Mouse (Mus musculus) liver, adult 2 months (tissue): ENCODE results near the gene Spata21. TPM values are rescaled to one million over a fixed set of nuclear protein-coding genes. Genes with fewer than 3 reads are reported as not detected.
"Not testable (repeated sequence)": the region's sequence is repeated elsewhere in the genome, so short reads cannot be mapped to it uniquely, and the experiment has no call there.

Experiments used
- DNase-seq: peaks from one replicate; pipeline ENCODE4 v3.0.0-alpha.2; 2011; ENCODE audit warnings: low read depth, low spot score; ENCODE audit errors: extremely low read depth
- H3K27ac ChIP-seq: fragments of 200-500 bp; replicated peaks from 2 replicates; pipeline ENCODE4 v1.5.1; 2012; ENCODE audit warnings: low read depth, mild to moderate bottlenecking, control low read depth, inconsistent platforms, low read length; ENCODE audit not compliant: insufficient read depth
- H3K27me3 ChIP-seq: fragments of 200-500 bp; 2 replicates; pipeline ENCODE4 v1.6.1; 2012; ENCODE audit warnings: mild to moderate bottlenecking, moderate library complexity, low read length, inconsistent platforms; ENCODE audit not compliant: control insufficient read depth, insufficient read depth
- H3K36me3 ChIP-seq: fragments of 200-500 bp; 2 replicates; pipeline ENCODE4 v1.6.1; 2012; ENCODE audit warnings: low read length, inconsistent platforms; ENCODE audit not compliant: control insufficient read depth, insufficient read depth
- H3K4me1 ChIP-seq: fragments of 200-500 bp; 2 replicates; pipeline ENCODE4 v1.6.1; 2011; ENCODE audit warnings: low read length; ENCODE audit not compliant: control insufficient read depth, insufficient read depth
- H3K4me3 ChIP-seq: fragments of 200-500 bp; 2 replicates; pipeline ENCODE4 v1.5.1; 2011; ENCODE audit warnings: low read depth, mild to moderate bottlenecking, control low read depth, low read length, moderate library complexity; ENCODE audit not compliant: insufficient read depth
- H3K79me2 ChIP-seq: fragments of 200-500 bp; 2 replicates; pipeline ENCODE4 v1.6.1; 2012; ENCODE audit warnings: inconsistent platforms, mild to moderate bottlenecking, low read length, moderate library complexity; ENCODE audit not compliant: control insufficient read depth, insufficient read depth
- H3K9ac ChIP-seq: fragments of 200-500 bp; 2 replicates; pipeline ENCODE4 v1.6.1; 2012; ENCODE audit warnings: low read depth, mild to moderate bottlenecking, control low read depth, inconsistent platforms, low read length
- CTCF ChIP-seq: fragments of 200-500 bp; IDR thresholded peaks from 2 replicates; pipeline ENCODE4 v1.5.1; 2011; ENCODE audit warnings: low read depth, low read length, control low read depth
- POLR2A ChIP-seq: fragments of 200-500 bp; IDR thresholded peaks from 2 replicates; pipeline ENCODE4 v1.6.1; 2011; ENCODE audit warnings: low read length, control low read depth; ENCODE audit not compliant: insufficient read depth; ENCODE audit errors: extremely low read depth
- WGBS: fragments of 180-500 bp; shearing (Covaris S2); methylation state at CpG from one replicate; pipeline ENCODE4 v1.1.7; 2018; 5-methylcytosine and 5-hydroxymethylcytosine counted together
- polyA plus RNA-seq: library from polyadenylated mRNA; depleted of rRNA; stranded (reverse); fragments of >200 nt; gene quantifications from 2 replicates; pipeline ENCODE4 v1.2.3, GENCODE M21; 2012
- total RNA-seq: library from RNA; depleted of rRNA; stranded (reverse); fragments of >200 nt; gene quantifications from 2 replicates; pipeline ENCODE4 v1.2.3, GENCODE M21; 2014

The Spata21 gene
- total and polyA plus RNA-seq, 2 experiments, result not detected

DNA sequence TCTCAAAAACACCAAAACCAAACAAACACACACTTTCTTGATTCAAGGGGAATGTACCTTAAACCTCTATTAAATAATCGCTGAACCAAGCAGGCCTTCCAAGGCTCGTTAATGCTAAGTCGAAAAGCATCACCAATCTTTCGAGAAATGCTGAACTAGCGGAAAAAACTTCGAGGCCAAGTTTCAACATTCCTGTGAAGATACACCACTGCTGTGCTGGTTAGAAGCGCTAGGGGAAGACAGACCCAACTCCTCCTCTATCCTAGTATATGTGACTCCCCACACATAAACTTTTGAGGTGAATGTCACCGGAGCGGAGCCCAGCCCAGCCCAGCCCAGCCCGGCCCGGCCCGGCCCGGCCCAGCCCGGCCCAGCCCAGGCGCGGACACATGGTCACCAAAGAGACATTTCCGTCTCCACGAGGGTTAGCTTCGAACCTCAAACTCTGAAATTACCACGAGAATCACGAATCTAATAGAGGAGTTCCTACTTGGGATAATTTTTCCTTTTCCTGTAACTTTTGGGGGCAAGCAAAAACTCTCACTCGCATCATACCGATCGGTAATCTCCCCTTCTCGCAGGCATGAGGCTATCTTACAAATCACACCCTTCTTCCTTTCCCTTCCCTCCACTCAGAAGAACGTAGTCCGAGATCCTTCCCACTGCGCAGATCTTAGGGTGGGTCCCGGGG lies 50.4 kb downstream of the Spata21 start:
- H3K9ac ChIP-seq, result peak overlapping the region; percentile 87
- H3K4me3 ChIP-seq, result peak overlapping the region; percentile 90
- H3K27me3 ChIP-seq, result no peaks in the 10 kb centered on the region
- peaks cover 27% of the 10 kb centered on the region; the same call in 1 of the 2 replicates for H3K79me2 ChIP-seq
- H3K36me3 ChIP-seq, result no peaks in the 10 kb centered on the region
- WGBS, result under 1% methylated on average over 29 of the region's 29 CpGs
- TF ChIP-seq CTCF (no peak), POLR2A (no peak)
- peak overlapping the region; percentile 92 for H3K27ac ChIP-seq
- H3K4me1 ChIP-seq, result peaks cover 31% of the 10 kb centered on the region
- DNase-seq, result peak; percentile 55

DNA sequence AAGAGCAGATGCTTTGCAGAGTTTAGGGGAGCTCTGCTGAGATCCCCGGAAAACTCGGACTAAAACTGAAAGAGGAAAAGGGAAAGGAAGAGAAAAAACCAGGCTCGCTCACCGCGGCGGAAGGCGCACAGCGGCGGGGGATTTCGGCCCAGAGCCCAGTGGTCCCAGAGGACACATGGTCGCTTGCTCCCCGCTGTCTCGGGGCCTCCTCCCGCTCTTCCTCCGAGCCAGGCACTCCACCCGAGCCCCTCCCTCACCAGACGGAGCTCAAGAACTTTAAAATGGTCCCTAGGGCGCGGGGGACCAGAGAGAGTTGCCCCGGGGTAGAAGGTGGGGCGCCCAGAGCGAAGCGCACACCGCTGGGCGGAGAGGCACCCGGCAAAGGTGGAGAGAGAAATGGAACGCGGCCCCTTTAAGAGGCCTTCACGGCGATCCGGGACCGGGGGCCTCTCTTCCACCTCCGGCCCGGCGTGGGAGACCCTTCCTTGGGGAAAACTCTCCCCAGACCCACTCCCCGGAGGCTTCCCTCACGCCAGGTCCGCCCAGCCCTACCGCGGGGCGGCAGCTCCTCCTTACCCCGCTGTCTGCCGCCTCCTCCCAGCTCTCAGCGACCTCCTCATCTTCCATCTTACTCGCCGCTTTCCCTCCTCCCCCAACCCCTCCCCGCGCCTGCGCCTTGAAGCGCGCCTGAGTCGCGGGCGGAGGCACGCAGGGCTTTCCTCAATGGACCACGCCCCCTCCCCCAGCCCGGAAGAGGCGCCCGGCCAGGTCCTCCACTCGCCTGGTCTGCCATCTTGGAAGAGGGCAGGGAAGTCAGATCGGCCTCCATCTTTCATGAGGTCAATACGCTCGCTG lies 51.2 kb downstream of the Spata21 start, which contains the start of gene Szrd1:
Szrd1 (minus strand) TSS at position 660 of the 855 bp plus-strand sequence.
- peak within 1 kb of the TSS; percentile 90 for H3K4me3 ChIP-seq
- H3K9ac ChIP-seq, result peak within 1 kb of the TSS; percentile 87
- peaks cover 28% of the 10 kb centered on the region for H3K4me1 ChIP-seq
- no peaks in the 10 kb centered on the region for H3K27me3 ChIP-seq
- WGBS, result under 1% methylated on average over 63 of the region's 63 CpGs
- H3K79me2 ChIP-seq, result peaks cover 27% of the 10 kb centered on the region; the same call in 1 of the 2 replicates
- no peaks in the 10 kb centered on the region for H3K36me3 ChIP-seq
- H3K27ac ChIP-seq, result peak within 1 kb of the TSS; percentile 92
- DNase-seq, result peak; percentile 90
- TF ChIP-seq CTCF (no peak), POLR2A (peak; percentile 67)

DNA sequence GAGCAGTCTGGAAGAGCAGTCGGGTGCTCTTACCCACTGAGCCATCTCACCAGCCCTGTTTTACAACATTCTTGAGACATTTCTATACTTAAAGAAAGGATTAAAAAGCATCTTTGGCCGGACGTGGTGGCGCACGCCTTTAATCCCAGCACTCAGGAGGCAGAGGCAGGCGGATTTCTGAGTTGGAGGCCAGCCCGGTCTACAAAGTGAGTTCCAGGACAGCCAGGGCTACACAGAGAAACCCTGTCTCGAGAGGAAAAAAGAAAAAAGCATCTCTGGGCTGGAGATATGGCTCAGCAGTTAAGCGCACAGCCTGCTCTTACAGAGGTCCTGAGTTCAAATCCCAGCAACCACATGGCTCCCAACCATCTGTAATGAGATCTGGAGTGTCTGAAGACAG lies 52.2 kb downstream of the Spata21 start:
- H3K4me3 ChIP-seq, H3K27ac ChIP-seq, H3K27me3 ChIP-seq, H3K36me3 ChIP-seq, H3K9ac ChIP-seq, DNase-seq: not testable (repeated sequence)
- Histone ChIP-seq H3K4me1 (peaks cover 20% of the 10 kb centered on the region), H3K79me2 (peaks cover 25% of the 10 kb centered on the region; the same call in 1 of the 2 replicates)
- WGBS, result 90% methylated on average over 9 of the region's 9 CpGs

DNA sequence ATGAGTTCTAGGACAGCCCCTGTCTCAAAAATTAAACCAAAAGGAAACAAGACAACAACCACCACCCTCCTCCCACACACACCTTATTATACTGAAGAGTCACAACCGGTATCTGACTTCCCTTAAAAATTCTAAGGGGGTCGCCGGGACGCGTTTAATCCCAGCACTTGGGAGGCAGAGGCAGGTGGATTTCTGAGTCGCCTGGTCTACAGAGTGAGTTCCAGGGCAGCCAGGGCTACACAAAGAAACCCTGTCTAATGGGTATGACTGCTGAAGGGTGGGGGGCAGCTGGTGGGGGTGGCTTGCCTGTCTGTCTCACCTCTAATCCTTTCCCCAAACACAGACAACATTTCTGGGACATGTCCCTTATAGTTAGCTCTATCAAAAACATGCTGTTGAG lies 52.8 kb downstream of the Spata21 start:
- peaks cover 24% of the 10 kb centered on the region; the same call in 1 of the 2 replicates for H3K79me2 ChIP-seq
- no peak overlapping the region for H3K4me3 ChIP-seq
- TF ChIP-seq POLR2A (no peak), CTCF (no peak)
- no peak overlapping the region for H3K9ac ChIP-seq
- no peak overlapping the region for H3K27ac ChIP-seq
- H3K36me3 ChIP-seq, result no peaks in the 10 kb centered on the region
- 94% methylated on average over 6 of the region's 6 CpGs for WGBS
- H3K4me1 ChIP-seq, result peaks cover 15% of the 10 kb centered on the region
- H3K27me3 ChIP-seq, result no peaks in the 10 kb centered on the region
- DNase-seq, result no peak

DNA sequence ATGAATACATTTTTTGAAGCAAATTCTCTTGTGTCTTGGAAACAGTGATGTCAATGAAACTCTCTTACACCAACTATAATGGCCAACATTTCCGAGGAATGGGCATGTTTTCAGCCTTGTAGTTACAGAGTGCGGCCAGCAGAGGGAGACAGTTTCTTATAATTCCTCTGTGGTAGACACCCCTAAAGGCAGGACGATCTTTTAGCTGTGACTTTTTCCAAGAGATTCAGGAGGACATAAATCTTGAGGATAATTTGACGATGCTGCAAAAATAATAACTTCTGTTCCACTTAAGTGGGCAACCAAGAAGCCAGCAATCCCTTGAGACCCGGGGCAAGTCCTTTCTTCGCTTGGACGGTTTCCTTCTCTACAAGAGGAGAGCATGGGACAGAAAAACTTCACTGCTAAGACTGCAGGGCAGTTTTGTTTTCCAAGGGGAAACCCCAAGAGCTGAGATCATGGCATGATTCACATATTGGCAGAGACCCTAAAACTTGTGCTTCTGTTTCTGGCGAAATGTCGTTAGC lies 54.2 kb downstream of the Spata21 start:
- Histone ChIP-seq H3K36me3 (no peaks in the 10 kb centered on the region), H3K9ac (no peak overlapping the region; the same call in 1 of the 2 replicates), H3K4me3 (no peak overlapping the region), H3K4me1 (0 out of 2 replicates have a peak, but pooled peaks cover 4% of the 10 kb centered on the region), H3K27ac (no peak overlapping the region), H3K79me2 (peaks cover 12% of the 10 kb centered on the region; the same call in 1 of the 2 replicates), H3K27me3 (no peaks in the 10 kb centered on the region)
- 24% methylated on average over 9 of the region's 9 CpGs for WGBS
- TF ChIP-seq POLR2A (no peak), CTCF (peak; percentile 67)
- peak; percentile 67 for DNase-seq

DNA sequence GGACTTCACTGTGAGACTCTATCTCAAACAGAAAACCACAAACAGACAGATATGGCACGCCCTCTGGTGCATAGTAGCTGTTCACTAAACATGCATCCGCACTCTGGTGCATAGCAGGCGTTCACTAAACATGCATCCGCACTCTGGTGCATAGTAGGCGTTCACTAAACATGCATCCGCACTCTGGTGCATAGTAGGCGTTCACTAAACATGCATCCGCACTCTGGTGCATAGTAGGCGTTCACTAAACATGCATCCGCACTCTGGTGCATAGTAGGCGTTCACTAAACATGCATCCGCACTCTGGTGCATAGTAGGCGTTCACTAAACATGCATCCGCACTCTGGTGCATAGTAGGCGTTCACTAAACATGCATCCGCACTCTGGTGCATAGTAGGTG lies 57.0 kb downstream of the Spata21 start:
- WGBS, result 95% methylated on average over 11 of the region's 16 CpGs

More for the DNA sequence above, 57.0 kb downstream of the Spata21 start:
- H3K27me3 ChIP-seq, DNase-seq, H3K9ac ChIP-seq, H3K4me3 ChIP-seq, H3K27ac ChIP-seq, H3K36me3 ChIP-seq: not testable (repeated sequence)
- Histone ChIP-seq H3K79me2 (peaks cover 15% of the 10 kb centered on the region; the same call in 1 of the 2 replicates), H3K4me1 (peaks cover 10% of the 10 kb centered on the region)
